Mouse (Mus musculus) left cerebral cortex, postnatal 4 days (tissue): ENCODE measurements at regions not wholly inside any gene's neighbourhood (a gene's known extent, or its start where the extent isn't known, plus 50 kb on each side); places are given as distances from the start of the nearest gene placed in this dataset.

ENCODE experiments used
- DNase-seq: peaks from one replicate; pipeline ENCODE4 v3.0.0-alpha.2; 2022
- intact Hi-C: fragments of 180-260 bp; cut with DNase I; formaldehyde crosslinking; loops from one replicate; pipeline ENCODE4 v1.15.1; 2025

- DNase-seq: no peak
- intact Hi-C loops: loop anchor here (5.0 kb wide), 2 partner anchors 532 to 1183 kb away; no protein-coding TSS in a partner anchor
Measured at GRCm38 (mm10) chrX:97434327-97434726, 57.3 kb upstream of the Eda2r start.

GRCm38 (mm10) chrX:97431391-97431803, 54.4 kb upstream of the Eda2r start:
- intact Hi-C loops: loop anchor here (5.0 kb wide), 2 partner anchors 529 to 1186 kb away; no protein-coding TSS in a partner anchor
- DNase-seq: peak; percentile 27
